Mouse (Mus musculus): Measurements from ENCODE around the gene Arid5b. TPM values are rescaled to one million over a fixed set of nuclear protein-coding genes. Genes with fewer than 3 reads are reported as not detected.

Arid5b gene
- polyA plus RNA-seq, 1 experiment from 2014 or later, result 42.7 TPM

GRCm38 (mm10) chr10:68167118-68167517 lies 111.4 kb downstream of the Arid5b start:
- Histone ChIP-seq H3K27ac (ENCODE audit: low read length) (no peak overlapping the region), H3K36me3 (ENCODE audit: control insufficient read depth, insufficient read depth, low read length) (no peaks in the 10 kb centered on the region), H3K4me1 (replicated peaks; ENCODE audit: control insufficient read depth, insufficient read depth, low read length) (peaks cover 44% of the 10 kb centered on the region), H3K9ac (ENCODE audit: low read length) (no peak overlapping the region), H3K27me3 (ENCODE audit: control insufficient read depth, insufficient read depth, low read depth, low read length) (no peaks in the 10 kb centered on the region), H3K9me3 (ENCODE audit: control insufficient read depth, low read length) (no peaks in the 10 kb centered on the region), H3K4me2 (ENCODE audit: low read depth, low read length) (no peak overlapping the region), H3K4me3 (ENCODE audit: low read length) (no peak overlapping the region)
- WGBS, result 67% methylated on average over 4 of the region's 4 CpGs
- no peak for ATAC-seq (ENCODE audit: low read depth)

GRCm38 (mm10) chr10:68166695-68167086 lies 111.8 kb downstream of the Arid5b start:
- H3K27me3 ChIP-seq (ENCODE audit: control insufficient read depth, insufficient read depth, low read depth, low read length), result no peaks in the 10 kb centered on the region
- whole genome bisulfite sequencing, result 67% methylated on average over 2 of the region's 2 CpGs
- H3K4me3 ChIP-seq (ENCODE audit: low read length), result no peak overlapping the region
- H3K4me1 ChIP-seq (replicated peaks; ENCODE audit: control insufficient read depth, insufficient read depth, low read length), result peaks cover 44% of the 10 kb centered on the region
- no peaks in the 10 kb centered on the region for H3K36me3 ChIP-seq (ENCODE audit: control insufficient read depth, insufficient read depth, low read length)
- no peak overlapping the region for H3K27ac ChIP-seq (ENCODE audit: low read length)
- no peaks in the 10 kb centered on the region for H3K9me3 ChIP-seq (ENCODE audit: control insufficient read depth, low read length)
- H3K9ac ChIP-seq (ENCODE audit: low read length), result no peak overlapping the region
- no peak overlapping the region for H3K4me2 ChIP-seq (ENCODE audit: low read depth, low read length)
- ATAC-seq (ENCODE audit: low read depth), result no peak

GRCm38 (mm10) chr10:68165709-68166694 lies 112.5 kb downstream of the Arid5b start:
- H3K27me3 ChIP-seq (ENCODE audit: control insufficient read depth, insufficient read depth, low read depth, low read length), result no peaks in the 10 kb centered on the region
- no peak for ATAC-seq (ENCODE audit: low read depth)
- H3K4me1 ChIP-seq (replicated peaks; ENCODE audit: control insufficient read depth, insufficient read depth, low read length), result peaks cover 44% of the 10 kb centered on the region
- 44% methylated on average over 10 of the region's 10 CpGs for WGBS
- H3K4me3 ChIP-seq (ENCODE audit: low read length), result no peak overlapping the region
- no peaks in the 10 kb centered on the region for H3K36me3 ChIP-seq (ENCODE audit: control insufficient read depth, insufficient read depth, low read length)
- peak overlapping the region; percentile 77 for H3K27ac ChIP-seq (ENCODE audit: low read length)
- no peak overlapping the region for H3K9ac ChIP-seq (ENCODE audit: low read length)
- H3K4me2 ChIP-seq (ENCODE audit: low read depth, low read length), result no peak overlapping the region
- no peaks in the 10 kb centered on the region for H3K9me3 ChIP-seq (ENCODE audit: control insufficient read depth, low read length)

GRCm38 (mm10) chr10:68164723-68165706 lies 113.5 kb downstream of the Arid5b start:
- Histone ChIP-seq H3K9ac (ENCODE audit: low read length) (no peak overlapping the region), H3K4me1 (replicated peaks; ENCODE audit: control insufficient read depth, insufficient read depth, low read length) (peaks cover 44% of the 10 kb centered on the region), H3K27ac (ENCODE audit: low read length) (peak overlapping the region; percentile 77; the same call in 1 of the 2 replicates), H3K4me3 (ENCODE audit: low read length) (no peak overlapping the region), H3K4me2 (ENCODE audit: low read depth, low read length) (no peak overlapping the region), H3K36me3 (ENCODE audit: control insufficient read depth, insufficient read depth, low read length) (no peaks in the 10 kb centered on the region), H3K27me3 (ENCODE audit: control insufficient read depth, insufficient read depth, low read depth, low read length) (no peaks in the 10 kb centered on the region), H3K9me3 (ENCODE audit: control insufficient read depth, low read length) (no peaks in the 10 kb centered on the region)
- 56% methylated on average over 8 of the region's 8 CpGs for WGBS
- ATAC-seq (ENCODE audit: low read depth), result no peak

- H3K4me2 ChIP-seq (ENCODE audit: low read depth, low read length), result no peak overlapping the region
- WGBS, result 58% methylated on average over 2 of the region's 2 CpGs
Measured at GRCm38 (mm10) chr10:68164137-68164536, 114.4 kb downstream of the Arid5b start.

GRCm38 (mm10) chr10:68159759-68160158 lies 118.8 kb downstream of the Arid5b start:
- Histone ChIP-seq H3K27me3 (ENCODE audit: control insufficient read depth, insufficient read depth, low read depth, low read length) (no peaks in the 10 kb centered on the region), H3K36me3 (ENCODE audit: control insufficient read depth, insufficient read depth, low read length) (no peaks in the 10 kb centered on the region), H3K9ac (ENCODE audit: low read length) (no peak overlapping the region), H3K27ac (ENCODE audit: low read length) (no peak overlapping the region), H3K9me3 (ENCODE audit: control insufficient read depth, low read length) (no peaks in the 10 kb centered on the region), H3K4me1 (replicated peaks; ENCODE audit: control insufficient read depth, insufficient read depth, low read length) (peaks cover 21% of the 10 kb centered on the region), H3K4me2 (ENCODE audit: low read depth, low read length) (no peak overlapping the region), H3K4me3 (ENCODE audit: low read length) (no peak overlapping the region)
- ATAC-seq (ENCODE audit: low read depth), result no peak
- WGBS, result 91% methylated on average over 9 of the region's 9 CpGs

More at GRCm38 (mm10) chr10:68164137-68164536, 114.4 kb downstream of the Arid5b start:
- Histone ChIP-seq H3K4me1 (replicated peaks; ENCODE audit: control insufficient read depth, insufficient read depth, low read length) (peaks cover 37% of the 10 kb centered on the region), H3K27me3 (ENCODE audit: control insufficient read depth, insufficient read depth, low read depth, low read length) (no peaks in the 10 kb centered on the region), H3K4me3 (ENCODE audit: low read length) (no peak overlapping the region), H3K9ac (ENCODE audit: low read length) (no peak overlapping the region), H3K9me3 (ENCODE audit: control insufficient read depth, low read length) (no peaks in the 10 kb centered on the region), H3K27ac (ENCODE audit: low read length) (no peak overlapping the region), H3K36me3 (ENCODE audit: control insufficient read depth, insufficient read depth, low read length) (no peaks in the 10 kb centered on the region)
- ATAC-seq (ENCODE audit: low read depth), result peak; percentile 22; the same call in 1 of the 2 replicates

GRCm38 (mm10) chr10:68158555-68158954 lies 120.0 kb downstream of the Arid5b start:
- H3K4me1 ChIP-seq (replicated peaks; ENCODE audit: control insufficient read depth, insufficient read depth, low read length), result peaks cover 16% of the 10 kb centered on the region
- no peak for ATAC-seq (ENCODE audit: low read depth)
- no peaks in the 10 kb centered on the region for H3K27me3 ChIP-seq (ENCODE audit: control insufficient read depth, insufficient read depth, low read depth, low read length)
- H3K36me3 ChIP-seq (ENCODE audit: control insufficient read depth, insufficient read depth, low read length), result no peaks in the 10 kb centered on the region
- no peak overlapping the region for H3K4me3 ChIP-seq (ENCODE audit: low read length)
- H3K4me2 ChIP-seq (ENCODE audit: low read depth, low read length), result no peak overlapping the region
- no peaks in the 10 kb centered on the region for H3K9me3 ChIP-seq (ENCODE audit: control insufficient read depth, low read length)
- no peak overlapping the region for H3K9ac ChIP-seq (ENCODE audit: low read length)
- 30% methylated on average over 5 of the region's 5 CpGs for WGBS
- no peak overlapping the region for H3K27ac ChIP-seq (ENCODE audit: low read length)

- Histone ChIP-seq H3K9me3 (ENCODE audit: control insufficient read depth, low read length) (no peaks in the 10 kb centered on the region), H3K4me2 (ENCODE audit: low read depth, low read length) (peak overlapping the region; percentile 5; the same call in 1 of the 2 replicates), H3K27ac (ENCODE audit: low read length) (no peak overlapping the region), H3K4me3 (ENCODE audit: low read length) (no peak overlapping the region), H3K9ac (ENCODE audit: low read length) (no peak overlapping the region), H3K27me3 (ENCODE audit: control insufficient read depth, insufficient read depth, low read depth, low read length) (no peaks in the 10 kb centered on the region), H3K4me1 (replicated peaks; ENCODE audit: control insufficient read depth, insufficient read depth, low read length) (peaks cover 16% of the 10 kb centered on the region), H3K36me3 (ENCODE audit: control insufficient read depth, insufficient read depth, low read length) (0 out of 2 replicates have a peak, but pooled peaks cover 2% of the 10 kb centered on the region)
- peak; percentile 58; the same call in 1 of the 2 replicates for ATAC-seq (ENCODE audit: low read depth)
- 51% methylated on average over 8 of the region's 8 CpGs for WGBS
Measured at GRCm38 (mm10) chr10:68157511-68157910, 121.0 kb downstream of the Arid5b start.
